Mouse (Mus musculus) frontal cortex, postnatal 36 days (tissue): ENCODE measurements around the gene Tmbim1.
"Not testable (repeated sequence)": the region's sequence is repeated elsewhere in the genome, so short reads cannot be mapped to it uniquely, and the experiment has no call there.

Experiments
- DNase-seq, 2 experiments: peaks; one replicate each; pipeline ENCODE4 v3.0.0; 2022; ENCODE audit warnings: low spot score in 2 of 2

Tmbim1 gene

DNA sequence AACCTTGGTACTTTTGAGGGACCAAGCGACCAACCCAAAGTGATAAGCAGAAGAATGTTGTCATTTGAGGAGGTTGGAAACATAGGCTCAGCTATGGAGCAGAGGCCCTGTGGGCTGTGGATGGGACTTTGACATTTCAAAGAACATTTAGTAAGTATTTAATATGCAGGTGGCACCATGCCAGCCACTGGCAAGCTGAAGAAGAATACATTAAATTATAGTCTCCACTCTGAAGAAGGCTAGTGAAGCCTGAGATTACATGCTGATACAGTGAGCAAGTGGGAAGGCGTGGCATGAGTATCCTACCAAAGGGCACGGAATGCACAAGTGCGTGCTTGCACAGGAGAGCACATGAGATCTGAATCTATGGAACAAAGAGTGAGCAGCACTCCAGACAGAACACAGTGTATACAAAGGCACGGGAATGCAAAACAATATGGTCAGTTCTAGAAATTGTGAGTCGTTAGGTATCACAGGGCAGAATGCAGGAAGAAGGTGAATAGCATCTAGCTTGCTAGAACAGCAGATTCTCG, 24.5 kb upstream of the Tmbim1 start:
- no peak for DNase-seq

DNA sequence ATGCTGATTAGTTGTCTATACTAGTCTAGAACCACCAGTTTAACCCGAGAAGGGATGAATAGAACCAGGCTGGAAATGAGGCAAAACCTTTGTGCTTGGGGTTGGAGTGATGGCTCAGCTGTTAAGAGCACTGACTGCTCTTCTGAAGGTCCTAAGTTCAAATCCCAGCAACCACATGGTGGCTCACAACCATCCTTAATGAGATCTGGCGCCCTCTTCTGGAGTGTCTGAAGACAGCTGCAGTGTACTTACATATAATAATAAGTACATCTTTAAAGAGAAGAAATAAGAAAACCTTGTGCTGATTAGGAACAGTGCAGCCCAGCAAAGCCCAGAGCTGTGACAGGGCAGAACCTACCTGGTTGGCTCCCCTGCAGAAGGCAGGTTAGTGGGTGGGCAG, 21.5 kb upstream of the Tmbim1 start:
- DNase-seq = not testable (repeated sequence)

DNA sequence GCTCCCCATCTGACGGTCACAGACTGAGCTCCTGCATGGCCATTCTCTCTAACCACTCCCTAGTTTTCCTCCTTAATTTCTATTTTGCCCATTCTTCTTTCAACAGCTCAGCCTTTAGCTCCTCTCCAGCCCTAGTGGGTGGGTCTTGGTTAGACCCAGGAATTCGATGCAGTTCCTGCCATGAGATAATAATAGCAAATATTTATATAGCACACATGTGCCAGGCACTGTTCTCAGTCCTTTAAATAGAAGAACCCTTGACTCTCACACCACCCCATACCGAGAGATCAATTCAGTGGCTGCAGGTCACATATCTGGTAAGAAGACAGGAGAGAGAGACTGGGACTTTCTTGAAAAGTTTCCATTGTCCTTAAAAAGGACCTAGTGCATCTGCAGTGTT, 16.0 kb upstream of the Tmbim1 start:
- no peak for DNase-seq

DNA sequence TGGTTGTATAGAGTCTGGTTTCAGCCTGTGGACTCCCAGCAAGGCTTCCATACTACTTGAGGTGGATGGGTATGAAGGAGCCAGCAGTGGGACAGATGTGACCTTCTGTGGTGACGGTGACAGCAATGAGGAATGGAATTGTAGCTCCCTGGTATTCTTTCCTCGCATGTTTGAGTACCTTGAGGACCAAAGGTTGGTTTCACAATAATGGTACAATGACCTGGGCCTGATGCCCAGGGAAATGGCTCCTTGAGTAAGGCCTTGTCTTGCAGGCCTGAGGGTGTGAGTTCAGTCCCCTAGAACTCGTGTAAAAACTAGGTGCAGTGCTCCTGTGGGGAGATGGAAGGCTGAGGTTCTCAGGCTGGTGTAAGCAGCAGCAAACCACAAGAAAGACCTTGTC, 13.3 kb upstream of the Tmbim1 start:
- DNase-seq = no peak

DNA sequence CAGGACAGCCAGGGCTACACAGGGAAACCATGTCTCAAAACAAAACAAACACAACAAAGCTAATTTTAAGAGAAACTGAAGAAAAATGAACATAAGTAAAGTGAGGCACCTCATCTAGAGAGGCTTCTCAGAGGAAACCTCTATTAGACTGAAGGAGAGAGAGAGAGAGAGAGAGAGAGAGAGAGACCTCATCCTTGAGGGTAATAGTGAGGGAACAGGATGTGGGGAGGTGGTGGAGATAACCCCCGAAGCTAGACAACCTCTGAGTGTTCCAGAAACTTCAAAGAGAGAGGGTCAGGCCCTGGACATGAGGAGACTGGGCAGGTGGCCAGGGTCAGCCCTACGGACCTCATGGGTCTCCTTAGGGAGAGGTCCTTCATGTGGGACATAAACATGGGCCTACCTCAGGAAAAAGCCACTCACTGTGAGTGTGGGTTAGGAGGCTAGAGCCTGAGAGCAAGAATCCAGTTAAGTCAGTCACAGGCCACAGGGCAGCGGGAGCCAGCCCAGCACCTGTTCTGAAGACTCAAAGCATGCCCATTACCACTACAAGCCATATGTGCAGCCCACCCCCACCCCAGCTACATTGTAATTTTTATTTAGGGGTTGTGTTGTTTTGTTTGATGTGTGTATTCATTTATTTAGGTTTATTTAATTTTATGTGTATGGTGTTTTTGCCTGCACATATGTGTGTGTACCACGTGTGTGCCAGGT, 10.8 kb upstream of the Tmbim1 start:
- DNase-seq = no peak

DNA sequence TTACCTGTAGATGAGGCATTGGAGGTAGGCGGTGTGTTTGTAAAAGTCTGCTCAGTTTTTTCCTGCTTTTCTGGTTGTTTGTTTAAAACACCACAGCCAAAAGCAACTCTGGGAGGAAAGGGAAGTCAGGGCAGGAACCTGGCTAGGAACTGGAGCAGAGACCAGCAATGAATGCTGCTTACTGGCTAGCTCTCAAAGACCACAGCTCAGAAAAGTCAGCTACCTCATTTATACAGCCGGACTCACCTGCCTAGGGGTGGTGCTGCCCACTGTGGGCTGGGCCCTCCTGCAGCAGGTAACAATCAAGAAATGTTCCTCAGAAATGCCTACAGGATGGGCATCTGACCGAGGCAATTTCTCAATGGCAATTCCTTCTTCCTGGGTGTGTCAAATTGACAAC, 9.4 kb upstream of the Tmbim1 start:
- no peak for DNase-seq

DNA sequence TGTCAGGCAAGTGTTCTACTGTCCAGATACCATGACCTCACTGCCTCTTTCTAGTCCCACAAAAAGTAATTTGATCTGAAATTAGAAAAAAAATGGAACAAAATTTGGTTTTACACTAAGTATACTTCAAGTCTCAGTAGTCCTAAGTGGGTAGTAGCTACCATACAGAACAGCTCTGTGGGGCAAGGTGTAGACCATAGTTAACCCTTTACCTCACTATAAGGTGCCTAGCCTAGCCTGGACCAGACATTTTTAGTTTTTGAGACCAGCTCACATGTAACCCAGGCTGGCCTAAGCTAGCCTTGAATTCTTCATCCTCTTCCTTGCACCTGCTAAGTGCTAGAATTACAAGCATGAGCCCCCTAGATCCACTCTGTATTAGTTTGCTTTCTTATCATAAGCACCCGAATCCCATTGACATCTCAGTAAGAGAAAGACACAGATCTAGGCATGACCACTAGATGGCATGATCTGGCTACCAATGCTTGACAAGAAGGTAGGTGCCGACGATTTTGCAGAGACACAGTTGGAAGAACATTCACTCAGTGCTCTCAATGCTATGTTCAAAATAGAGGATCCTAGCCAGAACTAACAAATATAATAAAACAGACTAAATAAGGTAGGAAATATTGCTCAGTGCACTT, 7.7 kb upstream of the Tmbim1 start:
- peak in 1 of 2 experiments; percentile 80 for DNase-seq

- no peak for DNase-seq
These were observed 4.3 kb upstream of the Tmbim1 start for GRCm38 (mm10) chr1:74309767-74310166.

- DNase-seq = no peak
These were observed 2.9 kb upstream of the Tmbim1 start for GRCm38 (mm10) chr1:74308001-74308964.

DNA sequence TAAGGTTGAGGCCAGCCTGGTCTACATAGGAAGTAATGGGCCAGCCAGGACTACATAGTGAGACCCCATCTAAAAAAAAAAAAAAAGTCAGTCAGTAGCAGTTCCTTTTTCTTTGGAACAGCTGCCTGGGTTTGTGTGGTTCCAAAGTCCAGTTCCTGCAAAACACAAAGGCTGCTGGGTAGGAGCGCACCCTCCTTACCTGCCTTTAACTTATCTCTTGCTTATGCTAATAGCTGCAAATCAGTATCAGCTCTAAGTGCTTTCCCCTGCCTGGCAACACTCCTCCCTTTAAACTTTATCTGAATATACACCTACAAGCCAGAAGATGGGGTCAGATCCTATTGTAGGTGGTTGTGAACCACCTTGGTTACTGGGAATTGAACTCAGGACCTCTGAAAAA, 1.7 kb upstream of the Tmbim1 start:
- no peak for DNase-seq

GRCm38 (mm10) chr1:74304946-74305345, 476 bp downstream of the Tmbim1 start:
- DNase-seq = no peak

GRCm38 (mm10) chr1:74304339-74304790, 1.1 kb downstream of the Tmbim1 start:
- no peak for DNase-seq

GRCm38 (mm10) chr1:74303509-74304338, 1.7 kb downstream of the Tmbim1 start:
- peak; percentile 35 to 57 for DNase-seq

- DNase-seq = no peak
These were observed 2.6 kb downstream of the Tmbim1 start for GRCm38 (mm10) chr1:74302835-74303234.

DNA sequence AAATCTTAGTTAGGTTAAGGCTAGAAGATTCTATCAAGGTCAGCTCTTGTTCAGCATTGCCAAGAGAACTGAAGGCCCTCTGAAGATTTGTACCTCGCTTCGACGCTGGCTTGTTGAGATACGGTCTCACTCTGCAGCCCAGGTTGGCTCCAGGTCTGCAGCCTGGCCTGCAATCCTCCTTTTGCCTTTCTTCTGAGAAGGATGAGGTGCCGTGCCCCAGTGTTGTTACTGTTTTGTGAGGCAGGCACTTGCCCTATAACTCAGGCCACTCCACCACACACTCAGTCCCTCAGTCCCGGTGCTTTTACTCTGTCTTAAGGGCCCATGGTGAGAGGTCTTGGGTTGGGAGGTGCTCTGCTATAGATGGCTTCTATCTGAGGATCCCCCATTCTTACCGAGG, 3.2 kb downstream of the Tmbim1 start:
- DNase-seq = no peak

- no peak for DNase-seq
These were observed 4.9 kb downstream of the Tmbim1 start for GRCm38 (mm10) chr1:74300347-74301110.

DNA sequence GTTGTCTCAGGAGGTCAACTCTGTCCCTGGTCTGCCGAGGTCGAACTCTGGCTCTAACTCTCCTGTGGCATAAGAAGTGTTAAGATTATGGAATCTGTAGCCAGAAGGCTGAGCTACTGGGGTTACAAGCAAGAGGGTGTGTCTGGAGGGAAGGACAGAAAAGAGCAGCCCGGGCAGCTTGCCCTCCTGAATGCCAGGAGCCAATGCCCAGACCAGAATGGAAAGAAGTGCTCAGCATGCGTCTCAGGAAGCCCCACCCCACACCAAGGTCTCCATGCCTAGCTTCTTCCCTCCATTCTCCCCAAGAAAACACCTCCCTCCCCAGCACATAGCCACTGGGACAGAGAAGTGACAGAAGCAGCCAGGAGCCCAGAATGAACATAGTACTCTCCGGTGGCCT, 6.4 kb downstream of the Tmbim1 start:
- no peak for DNase-seq

GRCm38 (mm10) chr1:74298157-74298750, 7.2 kb downstream of the Tmbim1 start:
- no peak for DNase-seq

DNA sequence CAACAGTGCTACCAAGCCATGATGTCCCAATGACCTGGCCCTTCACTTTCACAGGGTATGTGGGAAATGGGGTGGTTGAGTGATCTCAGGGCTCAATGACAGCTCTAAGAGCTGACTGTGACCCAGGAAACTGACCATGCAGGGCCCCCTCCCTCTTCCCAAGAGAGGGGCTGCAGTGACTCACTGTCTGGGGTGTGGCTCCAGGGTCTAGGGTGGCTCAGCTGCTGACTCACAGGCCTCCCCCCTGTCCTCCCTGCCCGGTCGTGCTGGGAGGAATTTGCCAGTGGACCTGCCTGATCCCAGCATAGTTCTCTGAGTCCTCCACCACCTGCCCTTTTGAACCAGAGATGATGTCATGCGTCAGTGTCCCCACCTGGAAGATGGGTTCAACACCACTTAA, 8.2 kb downstream of the Tmbim1 start:
- DNase-seq = no peak

DNA sequence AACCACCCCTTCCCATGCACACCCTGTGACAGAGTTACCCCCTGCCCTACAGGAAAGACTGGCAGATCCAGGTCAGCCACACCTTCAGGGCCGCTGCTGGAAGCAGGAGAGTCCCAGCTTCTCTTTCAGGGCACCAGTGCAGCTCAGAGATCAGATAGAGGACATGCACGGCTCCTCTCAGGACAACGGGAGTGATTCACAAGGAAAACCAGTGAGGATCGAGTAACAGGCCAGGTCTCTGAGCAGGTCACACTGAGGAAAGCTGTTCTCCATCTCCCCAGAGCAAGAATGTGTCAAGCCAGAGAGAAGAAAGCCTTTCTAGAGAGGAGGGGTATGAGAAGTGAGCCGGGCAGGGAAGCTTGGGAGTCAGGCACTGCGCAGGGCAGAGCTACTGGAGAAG, 8.9 kb downstream of the Tmbim1 start:
- DNase-seq = no peak
